Mouse (Mus musculus) spleen, adult 2 months (tissue): ENCODE data around the gene Dera.

Experiments
- CTCF ChIP-seq: fragments of 200-500 bp; IDR thresholded peaks from 2 replicates; pipeline ENCODE4 v1.5.1; 2011; ENCODE audit warnings: mild to moderate bottlenecking, inconsistent platforms; ENCODE audit not compliant: insufficient read depth, insufficient read length, insufficient replicate concordance; ENCODE audit errors: extremely low read depth
- POLR2A ChIP-seq: fragments of 200-500 bp; IDR thresholded peaks from 2 replicates; pipeline ENCODE4 v1.6.1; 2011; ENCODE audit warnings: low read depth, low read length, inconsistent platforms

DNA sequence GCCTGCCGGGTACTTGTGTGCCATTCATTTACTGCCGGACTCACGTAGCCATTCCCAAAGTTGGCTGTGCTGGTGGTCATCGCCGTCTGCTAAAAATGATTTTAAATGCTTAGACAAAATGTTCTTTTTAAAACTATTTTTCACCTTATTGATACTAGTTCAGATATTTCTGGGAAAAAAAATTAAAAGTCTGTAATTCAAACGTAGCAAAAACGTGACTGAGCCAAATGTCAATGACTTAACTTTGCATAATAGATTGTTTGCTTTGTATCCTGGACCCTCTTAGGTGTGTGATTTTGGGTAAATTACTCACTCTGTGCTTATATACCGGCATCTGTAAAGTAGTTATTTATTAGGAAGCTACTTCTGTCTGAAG is 499 bp downstream of the Dera start:
- TF ChIP-seq CTCF (no peak), POLR2A (no peak)
